Mouse (Mus musculus): ENCODE measurements around the gene Slc27a3. TPM values are rescaled to one million over a fixed set of nuclear protein-coding genes. Genes with fewer than 3 reads are reported as not detected.

Slc27a3 gene
- polyA plus RNA-seq (2014; fragmentation: Nextera tagmentation; extraction: Ambion mirVana): 23.6 and 25.0 TPM in 2 replicates

DNA sequence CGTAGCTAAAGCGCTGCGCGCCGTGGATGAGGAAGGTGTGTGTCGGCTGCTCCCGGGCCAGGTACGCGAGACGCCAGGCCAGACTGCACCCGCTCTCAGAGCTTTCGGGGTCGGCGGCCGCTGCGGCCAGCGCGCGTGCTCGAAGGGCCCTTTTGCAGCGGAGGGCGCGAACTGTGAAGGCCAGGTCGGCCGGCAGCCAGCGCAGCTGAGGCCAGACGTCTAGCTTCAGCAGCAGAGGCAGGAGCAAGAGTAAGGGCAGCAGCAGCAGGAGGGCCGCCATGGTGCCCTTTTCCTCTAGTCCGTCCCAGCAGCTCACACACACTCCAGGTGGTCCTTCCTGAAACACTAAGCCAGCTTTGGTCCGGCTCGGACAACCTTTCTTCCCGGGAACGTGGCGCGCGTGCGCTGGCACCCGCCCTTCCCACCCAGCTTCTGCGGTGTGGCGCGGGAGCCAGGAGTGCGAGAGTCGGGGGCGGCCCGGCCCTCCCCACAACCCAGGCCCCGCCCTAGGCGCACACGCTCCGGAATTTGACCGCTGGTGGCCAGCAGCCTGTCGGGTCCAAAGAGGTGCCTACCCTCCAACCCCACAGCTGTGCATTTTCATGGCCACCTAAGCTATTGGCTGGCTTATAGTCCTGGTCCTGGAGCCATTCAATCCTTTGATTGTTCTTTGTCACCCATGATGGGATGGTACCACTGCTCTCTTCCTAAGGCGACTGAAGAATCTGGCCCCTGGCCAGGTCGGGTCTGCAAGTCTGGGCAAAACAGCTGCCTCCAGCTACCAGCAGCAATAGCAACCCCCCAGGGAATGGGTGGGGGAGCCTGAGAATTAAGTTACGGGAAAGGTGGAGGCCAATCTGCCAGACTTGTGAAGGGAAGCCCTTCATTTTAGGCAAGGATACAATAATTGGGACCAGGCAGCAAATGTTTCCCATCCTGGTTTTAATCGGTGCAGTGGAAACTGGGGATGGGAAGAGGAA is at the start of gene Slc27a3:
TSS of gene Slc27a3 (minus strand) at position 428 of the 980 bp plus-strand sequence.
- peak within 1 kb of the TSS; percentile 85 for H3K4me2 ChIP-seq (ENCODE audit: low read length)
- H3K9me3 ChIP-seq (ENCODE audit: control insufficient read depth, low read length): no peaks in the 10 kb centered on the region
- peak within 1 kb of the TSS; percentile 95 for H3K27ac ChIP-seq (replicated peaks; ENCODE audit: low read depth, low read length)
- H3K36me3 ChIP-seq (ENCODE audit: control insufficient read depth, insufficient read depth, low read length): peaks cover 57% of the 10 kb centered on the region
- peak within 1 kb of the TSS; percentile 88 for H3K9ac ChIP-seq (replicated peaks; ENCODE audit: low read length)
- H3K4me3 ChIP-seq (replicated peaks; ENCODE audit: low read depth, low read length): peak within 1 kb of the TSS; percentile 70
- WGBS: 1% methylated on average over 55 of the region's 55 CpGs
- ATAC-seq (ENCODE audit: low FRiP score, low TSS enrichment) (peak; percentile 75), DNase-seq (peak; percentile 79)
- no peaks in the 10 kb centered on the region for H3K27me3 ChIP-seq (ENCODE audit: control insufficient read depth, insufficient read depth, low read length)
- peaks cover 29% of the 10 kb centered on the region for H3K4me1 ChIP-seq (ENCODE audit: control insufficient read depth, insufficient read depth, low read length)

DNA sequence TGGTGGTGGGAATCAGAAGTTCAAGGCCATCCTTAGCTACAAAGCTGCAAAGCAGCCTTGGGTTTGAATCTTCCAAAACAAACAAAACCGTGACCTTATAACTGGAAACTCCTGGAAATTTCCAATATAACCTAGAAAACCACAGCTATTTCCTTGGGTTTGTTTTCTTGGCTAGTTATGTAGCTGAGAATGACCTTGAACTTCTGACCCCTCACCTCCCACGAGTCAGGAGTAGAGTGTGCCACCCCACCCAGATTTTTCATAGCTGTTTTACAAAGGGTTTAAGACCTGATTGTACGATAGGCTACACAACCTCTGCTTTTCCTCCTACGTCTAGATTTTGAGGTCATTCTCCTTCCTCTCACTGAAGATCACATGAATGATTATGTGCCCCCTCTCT is 47.4 kb upstream of the Slc27a3 start:
- Histone ChIP-seq H3K27me3 (ENCODE audit: control insufficient read depth, insufficient read depth, low read length) (no peaks in the 10 kb centered on the region), H3K36me3 (ENCODE audit: control insufficient read depth, insufficient read depth, low read length) (no peaks in the 10 kb centered on the region), H3K9ac (replicated peaks; ENCODE audit: low read length) (no peak overlapping the region), H3K4me1 (ENCODE audit: control insufficient read depth, insufficient read depth, low read length) (peaks cover 9% of the 10 kb centered on the region), H3K9me3 (ENCODE audit: control insufficient read depth, low read length) (no peaks in the 10 kb centered on the region), H3K27ac (replicated peaks; ENCODE audit: low read depth, low read length) (no peak overlapping the region), H3K4me2 (ENCODE audit: low read length) (no peak overlapping the region), H3K4me3 (replicated peaks; ENCODE audit: low read depth, low read length) (no peak overlapping the region)
- ATAC-seq (ENCODE audit: low FRiP score, low TSS enrichment) (no peak), DNase-seq (no peak)
- 79% methylated on average over 4 of the region's 4 CpGs for WGBS

DNA sequence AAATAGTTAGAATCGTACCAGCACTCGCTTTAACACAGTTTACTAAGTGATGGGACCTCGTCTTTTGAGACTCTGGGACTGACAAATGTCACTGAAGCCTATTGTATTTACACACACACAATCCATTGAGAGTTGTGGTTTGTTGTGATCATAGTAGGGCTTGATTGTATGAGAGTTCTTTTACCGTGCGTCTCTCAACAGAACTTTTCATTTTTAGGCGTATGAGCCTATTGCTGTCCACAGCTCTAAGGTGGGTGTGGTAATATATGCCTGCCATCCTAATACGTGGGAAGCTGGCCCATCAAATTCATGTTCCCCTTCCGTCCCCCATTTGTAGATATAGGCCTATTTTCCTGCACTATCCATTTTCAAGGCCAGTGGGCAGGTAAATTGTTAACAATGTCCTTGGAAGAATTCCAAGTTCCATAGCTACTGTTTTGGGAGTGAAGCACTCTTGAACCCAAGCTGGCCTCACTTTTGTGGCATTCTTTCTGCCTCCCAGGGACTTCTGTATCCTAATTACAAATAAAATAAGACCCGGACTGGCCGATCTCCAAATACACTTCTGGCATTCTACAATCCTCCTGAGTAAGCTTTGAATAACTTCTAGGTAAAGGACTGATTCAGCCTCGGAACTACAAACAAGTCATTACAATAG is 44.5 kb upstream of the Slc27a3 start:
- Histone ChIP-seq H3K4me3 (replicated peaks; ENCODE audit: low read depth, low read length) (peak overlapping the region; percentile 81), H3K9ac (replicated peaks; ENCODE audit: low read length) (peak overlapping the region; percentile 42; the same call in 1 of the 2 replicates), H3K27ac (replicated peaks; ENCODE audit: low read depth, low read length) (peak overlapping the region; percentile 58), H3K4me2 (ENCODE audit: low read length) (peak overlapping the region; percentile 94), H3K36me3 (ENCODE audit: control insufficient read depth, insufficient read depth, low read length) (no peaks in the 10 kb centered on the region; the same call in 1 of the 2 replicates), H3K27me3 (ENCODE audit: control insufficient read depth, insufficient read depth, low read length) (no peaks in the 10 kb centered on the region), H3K9me3 (ENCODE audit: control insufficient read depth, low read length) (no peaks in the 10 kb centered on the region), H3K4me1 (ENCODE audit: control insufficient read depth, insufficient read depth, low read length) (peaks cover 18% of the 10 kb centered on the region)
- no peak for DNase-seq
- no peak for ATAC-seq (ENCODE audit: low FRiP score, low TSS enrichment)
- 61% methylated on average over 11 of the region's 11 CpGs for WGBS

DNA sequence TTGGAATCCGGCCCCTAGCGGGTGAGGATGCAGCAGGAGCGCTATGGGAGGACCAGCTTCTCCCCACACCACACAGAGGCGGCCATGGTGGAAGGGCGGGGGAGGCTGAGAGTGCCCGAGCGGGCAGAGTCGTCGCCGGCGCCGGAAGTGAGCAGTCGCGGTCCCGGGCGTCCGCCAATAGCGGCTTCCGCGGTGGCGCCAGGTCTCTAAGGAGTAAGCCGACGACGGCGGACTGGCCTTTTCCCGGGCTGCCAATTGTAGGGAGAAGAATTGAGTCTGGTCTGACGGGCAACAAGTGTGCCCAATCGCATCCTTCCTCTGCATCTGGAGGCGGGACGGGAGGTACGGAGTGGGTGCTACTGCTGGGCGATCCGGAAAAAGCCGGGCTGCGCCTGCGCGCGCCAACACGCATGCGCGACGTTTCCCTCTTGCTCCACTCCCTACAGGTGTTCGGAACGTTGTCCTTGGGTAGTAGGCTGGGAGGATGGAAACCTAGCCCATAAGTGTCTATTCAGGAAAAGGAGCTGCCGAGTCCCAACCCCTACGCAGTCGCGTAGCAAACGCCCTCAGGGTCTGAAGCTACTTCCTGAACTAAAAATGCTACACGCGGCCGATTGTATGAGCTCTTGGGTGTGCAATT is 43.8 kb upstream of the Slc27a3 start, which contains the start of gene Ints3:
TSS of gene Ints3 (minus strand) at position 242 of the 640 bp plus-strand sequence.
- Histone ChIP-seq H3K27me3 (ENCODE audit: control insufficient read depth, insufficient read depth, low read length) (no peaks in the 10 kb centered on the region), H3K4me1 (ENCODE audit: control insufficient read depth, insufficient read depth, low read length) (peaks cover 18% of the 10 kb centered on the region), H3K36me3 (ENCODE audit: control insufficient read depth, insufficient read depth, low read length) (peaks cover under 1% of the 10 kb centered on the region; the same call in 1 of the 2 replicates), H3K9me3 (ENCODE audit: control insufficient read depth, low read length) (no peaks in the 10 kb centered on the region), H3K9ac (replicated peaks; ENCODE audit: low read length) (peak within 1 kb of the TSS; percentile 88), H3K27ac (replicated peaks; ENCODE audit: low read depth, low read length) (peak within 1 kb of the TSS; percentile 94), H3K4me3 (replicated peaks; ENCODE audit: low read depth, low read length) (peak within 1 kb of the TSS; percentile 81), H3K4me2 (ENCODE audit: low read length) (peak within 1 kb of the TSS; percentile 94)
- peak; percentile 99 for ATAC-seq (ENCODE audit: low FRiP score, low TSS enrichment)
- 1% methylated on average over 52 of the region's 52 CpGs for WGBS
- peak; percentile 99 for DNase-seq

DNA sequence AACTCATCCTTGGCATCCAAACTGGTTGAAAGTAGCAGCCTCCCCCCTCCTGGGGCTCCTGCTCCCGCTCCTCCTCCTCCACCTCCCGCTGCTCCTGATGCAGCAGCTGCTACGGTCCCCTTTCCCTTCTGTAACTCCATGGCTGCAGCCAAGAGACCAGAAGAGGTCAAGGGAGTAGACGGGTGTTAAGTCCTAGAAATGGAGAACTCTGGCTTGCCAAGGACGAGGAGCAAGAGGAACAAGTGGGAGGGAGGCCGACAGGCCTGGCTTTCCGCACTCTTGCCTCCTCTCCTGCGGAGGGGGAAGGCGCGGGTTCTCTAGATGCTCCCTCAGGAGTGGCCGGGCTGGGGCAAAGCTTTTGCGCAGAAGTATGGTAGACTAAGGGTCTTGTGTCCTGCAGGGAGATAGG is 43.1 kb upstream of the Slc27a3 start:
- DNase-seq: peak; percentile 47
- Histone ChIP-seq H3K4me1 (ENCODE audit: control insufficient read depth, insufficient read depth, low read length) (peaks cover 18% of the 10 kb centered on the region), H3K4me3 (replicated peaks; ENCODE audit: low read depth, low read length) (peak overlapping the region; percentile 81), H3K36me3 (ENCODE audit: control insufficient read depth, insufficient read depth, low read length) (peaks cover 4% of the 10 kb centered on the region), H3K9me3 (ENCODE audit: control insufficient read depth, low read length) (no peaks in the 10 kb centered on the region), H3K9ac (replicated peaks; ENCODE audit: low read length) (peak overlapping the region; percentile 88), H3K4me2 (ENCODE audit: low read length) (peak overlapping the region; percentile 94), H3K27ac (replicated peaks; ENCODE audit: low read depth, low read length) (peak overlapping the region; percentile 94), H3K27me3 (ENCODE audit: control insufficient read depth, insufficient read depth, low read length) (no peaks in the 10 kb centered on the region)
- peak; percentile 18; the same call in 1 of the 2 replicates for ATAC-seq (ENCODE audit: low FRiP score, low TSS enrichment)
- under 1% methylated on average over 12 of the region's 12 CpGs for WGBS

DNA sequence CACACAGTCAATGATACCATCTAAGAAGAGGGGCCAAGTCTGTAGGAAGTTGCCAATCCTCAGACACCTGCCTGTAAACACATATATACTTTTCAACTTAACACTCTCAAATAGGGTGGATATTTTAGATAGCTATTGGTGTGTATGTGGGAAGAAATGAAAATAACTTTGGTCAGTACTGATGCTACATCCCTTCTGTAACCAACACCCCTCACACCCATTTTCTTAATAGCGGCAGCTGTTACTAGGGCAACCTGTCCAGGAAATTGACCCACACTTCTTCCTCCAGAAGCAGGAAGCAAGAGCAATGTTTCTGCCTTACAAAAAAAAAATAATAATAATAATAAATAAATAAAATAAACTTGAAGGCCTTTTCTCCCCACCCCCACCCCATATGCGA is 42.6 kb upstream of the Slc27a3 start:
- no peaks in the 10 kb centered on the region for H3K27me3 ChIP-seq (ENCODE audit: control insufficient read depth, insufficient read depth, low read length)
- peak overlapping the region; percentile 81 for H3K4me3 ChIP-seq (replicated peaks; ENCODE audit: low read depth, low read length)
- 16% methylated on average over 2 of the region's 2 CpGs for WGBS
- peak overlapping the region; percentile 88; the same call in 1 of the 2 replicates for H3K9ac ChIP-seq (replicated peaks; ENCODE audit: low read length)
- H3K4me1 ChIP-seq (ENCODE audit: control insufficient read depth, insufficient read depth, low read length): peaks cover 18% of the 10 kb centered on the region
- no peak for ATAC-seq (ENCODE audit: low FRiP score, low TSS enrichment)
- peak overlapping the region; percentile 94 for H3K4me2 ChIP-seq (ENCODE audit: low read length)
- H3K36me3 ChIP-seq (ENCODE audit: control insufficient read depth, insufficient read depth, low read length): peaks cover 4% of the 10 kb centered on the region
- no peak overlapping the region for H3K27ac ChIP-seq (replicated peaks; ENCODE audit: low read depth, low read length)
- DNase-seq: no peak
- no peaks in the 10 kb centered on the region for H3K9me3 ChIP-seq (ENCODE audit: control insufficient read depth, low read length)

DNA sequence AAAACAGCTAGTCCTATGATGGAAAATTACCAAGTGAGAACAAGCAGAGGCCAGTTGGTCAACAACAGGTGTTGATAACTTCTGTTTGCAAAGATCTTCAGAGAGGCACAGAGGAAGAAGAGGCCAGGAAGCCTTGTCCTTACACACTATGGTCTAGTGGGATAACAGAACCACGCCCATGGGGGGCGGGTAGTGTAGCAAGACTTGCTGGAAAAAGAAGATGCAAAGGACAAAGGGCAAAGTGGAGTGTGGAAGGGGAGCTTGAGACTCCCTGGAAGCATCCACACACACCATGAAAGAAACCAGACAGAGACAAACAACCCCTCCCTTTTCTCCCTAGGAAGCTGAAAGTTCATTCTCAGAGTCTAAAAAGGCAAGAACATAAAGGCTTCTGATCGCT is 39.8 kb upstream of the Slc27a3 start:
- H3K36me3 ChIP-seq (ENCODE audit: control insufficient read depth, insufficient read depth, low read length): peaks cover 7% of the 10 kb centered on the region
- H3K4me1 ChIP-seq (ENCODE audit: control insufficient read depth, insufficient read depth, low read length): peaks cover 18% of the 10 kb centered on the region
- no peak overlapping the region for H3K27ac ChIP-seq (replicated peaks; ENCODE audit: low read depth, low read length)
- 86% methylated on average over 3 of the region's 3 CpGs for WGBS
- DNase-seq (no peak), ATAC-seq (ENCODE audit: low FRiP score, low TSS enrichment) (no peak)
- no peaks in the 10 kb centered on the region for H3K9me3 ChIP-seq (ENCODE audit: control insufficient read depth, low read length)
- H3K27me3 ChIP-seq (ENCODE audit: control insufficient read depth, insufficient read depth, low read length): no peaks in the 10 kb centered on the region
- H3K4me2 ChIP-seq (ENCODE audit: low read length): no peak overlapping the region
- no peak overlapping the region for H3K9ac ChIP-seq (replicated peaks; ENCODE audit: low read length)
- no peak overlapping the region for H3K4me3 ChIP-seq (replicated peaks; ENCODE audit: low read depth, low read length)

DNA sequence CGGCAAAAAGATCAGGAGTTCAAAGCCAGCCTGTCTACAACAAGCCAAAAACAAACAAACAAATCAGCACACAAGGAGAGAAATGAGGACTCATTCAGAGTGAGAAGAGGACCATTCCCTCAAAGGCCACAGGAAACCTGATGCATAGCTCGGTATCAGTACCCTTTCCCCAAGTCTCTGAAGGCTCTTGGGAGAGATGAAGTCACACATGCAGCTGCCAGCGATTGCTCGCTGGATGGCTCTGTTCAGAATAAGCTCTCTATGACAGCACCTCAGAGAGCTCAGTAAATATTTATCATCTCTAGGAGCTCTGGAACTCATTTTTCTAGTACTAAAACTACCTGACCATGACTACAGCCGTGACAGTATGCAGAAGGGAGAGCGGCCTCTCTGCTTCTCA is 38.4 kb upstream of the Slc27a3 start:
- 87% methylated on average over 6 of the region's 6 CpGs for WGBS
- H3K27ac ChIP-seq (replicated peaks; ENCODE audit: low read depth, low read length): no peak overlapping the region
- no peak overlapping the region for H3K4me3 ChIP-seq (replicated peaks; ENCODE audit: low read depth, low read length)
- no peaks in the 10 kb centered on the region for H3K27me3 ChIP-seq (ENCODE audit: control insufficient read depth, insufficient read depth, low read length)
- H3K36me3 ChIP-seq (ENCODE audit: control insufficient read depth, insufficient read depth, low read length): peaks cover 16% of the 10 kb centered on the region
- no peak overlapping the region for H3K4me2 ChIP-seq (ENCODE audit: low read length)
- H3K9ac ChIP-seq (replicated peaks; ENCODE audit: low read length): no peak overlapping the region
- no peak for DNase-seq
- H3K4me1 ChIP-seq (ENCODE audit: control insufficient read depth, insufficient read depth, low read length): peaks cover 13% of the 10 kb centered on the region
- ATAC-seq (ENCODE audit: low FRiP score, low TSS enrichment): no peak
- H3K9me3 ChIP-seq (ENCODE audit: control insufficient read depth, low read length): no peaks in the 10 kb centered on the region
